Mouse (Mus musculus) duodenum, adult 2 months (tissue): ENCODE measurements around the gene Acbd4. TPM values are rescaled to one million over a fixed set of nuclear protein-coding genes. Genes with fewer than 3 reads are reported as not detected.

ENCODE experiments used
- polyA plus RNA-seq: library from polyadenylated mRNA; depleted of rRNA; stranded (reverse); fragments of >200 nt; gene quantifications from 2 replicates; pipeline ENCODE4 v1.2.3, GENCODE M21; 2012; ENCODE audit warnings: low replicate concordance; rRNA removed

Acbd4 gene
- 108 and 223 TPM in 2 replicates for polyA plus RNA-seq

GRCm38 (mm10) chr11:103101481-103101865 lies at the start of gene Acbd4, which contains the start of gene Plcd3:
Acbd4 (plus strand) TSS chr11:103101682.
Plcd3 (minus strand) TSS chr11:103101658.

GRCm38 (mm10) chr11:103116008-103116818 lies 14.7 kb downstream of the Acbd4 start, which contains the start of gene Hexim1:
Hexim1 (plus strand) TSS chr11:103116231.

GRCm38 (mm10) chr11:103131701-103132575 lies 30.5 kb downstream of the Acbd4 start, which contains the start of gene Hexim2:
Hexim2 (plus strand) TSS chr11:103132429.

Other genes with a start within 250 kb of the Acbd4 start
- 109 and 119 TPM in 2 replicates for gene Eftud2, start 220.7 kb upstream of the Acbd4 start, polyA plus RNA-seq
- gene Ccdc103, start 220.5 kb upstream of the Acbd4 start, polyA plus RNA-seq, result not detected in 2 replicates
- gene Fam187a, start 216.5 kb upstream of the Acbd4 start, polyA plus RNA-seq, result not detected in 2 replicates
- 0.30 and 0.81 TPM in 2 replicates for gene Gfap, start 200.8 kb upstream of the Acbd4 start, polyA plus RNA-seq
- 3.2 and 4.7 TPM in 2 replicates for gene Kif18b, start 176.6 kb upstream of the Acbd4 start, polyA plus RNA-seq
- 0.40 and 0.77 TPM in 2 replicates for gene C1ql1, start 155.0 kb upstream of the Acbd4 start, polyA plus RNA-seq
- 18.1 and 18.6 TPM in 2 replicates for gene Nmt1, start 73.5 kb upstream of the Acbd4 start, polyA plus RNA-seq
- gene Dcakd, start 73.3 kb upstream of the Acbd4 start, polyA plus RNA-seq, result 51.3 and 51.6 TPM in 2 replicates
- gene Plcd3, start within 50 bp of the Acbd4 start, polyA plus RNA-seq, result 5.3 and 6.8 TPM in 2 replicates
- gene Hexim1, start 14.5 kb downstream of the Acbd4 start, polyA plus RNA-seq, result 6.7 and 9.3 TPM in 2 replicates
- 1.1 and 1.6 TPM in 2 replicates for gene Hexim2, start 30.7 kb downstream of the Acbd4 start, polyA plus RNA-seq
- 2.8 and 7.3 TPM in 2 replicates for gene Fmnl1, start 69.4 kb downstream of the Acbd4 start, polyA plus RNA-seq
- gene 1700023F06Rik, start 106.9 kb downstream of the Acbd4 start, polyA plus RNA-seq, result 1.1 and 1.4 TPM in 2 replicates
- not detected in 2 replicates for gene Spata32, start 116.8 kb downstream of the Acbd4 start, polyA plus RNA-seq
- 10.6 and 12.9 TPM in 2 replicates for gene Map3k14, start 165.8 kb downstream of the Acbd4 start, polyA plus RNA-seq